Mouse (Mus musculus): Measurements from ENCODE around the gene Med6. TPM values are rescaled to one million over a fixed set of nuclear protein-coding genes. Genes with fewer than 3 reads are reported as not detected.
"Not testable (repeated sequence)": the region's sequence is repeated elsewhere in the genome, so short reads cannot be mapped to it uniquely, and the experiment has no call there.

Med6 gene
- total and polyA plus RNA-seq, 2 experiments from 2014 or later, result 33.9 to 34.6 TPM

- Histone ChIP-seq H3K9me3 (ENCODE audit: low read length) (0 out of 2 replicates have a peak, but pooled peaks cover 3% of the 10 kb centered on the region), H3K4me3 (ENCODE audit: low read depth, low read length) (no peak overlapping the region), H3K4me2 (ENCODE audit: low read depth) (no peak overlapping the region), H3K36me3 (ENCODE audit: insufficient read depth) (no peaks in the 10 kb centered on the region), H3K27me3 (ENCODE audit: insufficient read depth, low read length) (no peaks in the 10 kb centered on the region), H3K9ac (no peak overlapping the region), H3K4me1 (ENCODE audit: insufficient read depth) (no peaks in the 10 kb centered on the region), H3K27ac (ENCODE audit: low read depth, low read length) (no peak overlapping the region)
- DNase-seq (no peak), ATAC-seq (no peak)
- 92% methylated on average over 3 of the region's 3 CpGs for WGBS
- TF ChIP-seq CTCF (IDR thresholded peaks at IDR 0.05; ENCODE audit: low read depth), result no peak
Observed at GRCm38 (mm10) chr12:81549286-81549685, 45.5 kb downstream of the Med6 start.

- H3K27ac ChIP-seq (ENCODE audit: low read depth, low read length), result no peak overlapping the region
- no peak for ATAC-seq
- H3K4me2 ChIP-seq (ENCODE audit: low read depth), result no peak overlapping the region
- H3K4me3 ChIP-seq (ENCODE audit: low read depth, low read length), result no peak overlapping the region
- no peak for DNase-seq
- H3K36me3 ChIP-seq (ENCODE audit: insufficient read depth), result no peaks in the 10 kb centered on the region
- H3K9ac ChIP-seq, result no peak overlapping the region
- WGBS, result 75% methylated on average over 4 of the region's 4 CpGs
- no peaks in the 10 kb centered on the region for H3K4me1 ChIP-seq (ENCODE audit: insufficient read depth)
- H3K9me3 ChIP-seq (ENCODE audit: low read length), result 0 out of 2 replicates have a peak, but pooled peaks cover 3% of the 10 kb centered on the region
- no peak for TF ChIP-seq CTCF (IDR thresholded peaks at IDR 0.05; ENCODE audit: low read depth)
- H3K27me3 ChIP-seq (ENCODE audit: insufficient read depth, low read length), result no peaks in the 10 kb centered on the region
Observed at GRCm38 (mm10) chr12:81547163-81547562, 47.6 kb downstream of the Med6 start.

- WGBS, result 20% methylated on average over 4 of the region's 4 CpGs
- Histone ChIP-seq H3K4me3 (ENCODE audit: low read depth, low read length) (peak overlapping the region; percentile 95), H3K9ac (peak overlapping the region; percentile 84), H3K36me3 (ENCODE audit: insufficient read depth) (no peaks in the 10 kb centered on the region), H3K9me3 (ENCODE audit: low read length) (no peaks in the 10 kb centered on the region), H3K4me2 (ENCODE audit: low read depth) (peak overlapping the region; percentile 51), H3K27me3 (ENCODE audit: insufficient read depth, low read length) (no peaks in the 10 kb centered on the region), H3K27ac (ENCODE audit: low read depth, low read length) (peak overlapping the region; percentile 83), H3K4me1 (ENCODE audit: insufficient read depth) (peaks cover 12% of the 10 kb centered on the region)
- no peak for DNase-seq
- ATAC-seq, result peak; percentile 50
- TF ChIP-seq CTCF (IDR thresholded peaks at IDR 0.05; ENCODE audit: low read depth), result no peak
Observed at GRCm38 (mm10) chr12:81533029-81533419, 61.8 kb downstream of the Med6 start.

- H3K4me1 ChIP-seq (ENCODE audit: insufficient read depth), result peaks cover 12% of the 10 kb centered on the region
- DNase-seq, result peak; percentile 90
- H3K36me3 ChIP-seq (ENCODE audit: insufficient read depth), result no peaks in the 10 kb centered on the region
- under 1% methylated on average over 46 of the region's 46 CpGs for WGBS
- H3K9ac ChIP-seq, result peak within 1 kb of the TSS; percentile 84
- TF ChIP-seq CTCF (IDR thresholded peaks at IDR 0.05; ENCODE audit: low read depth), result no peak
- ATAC-seq, result peak; percentile 98
- no peaks in the 10 kb centered on the region for H3K27me3 ChIP-seq (ENCODE audit: insufficient read depth, low read length)
- H3K27ac ChIP-seq (ENCODE audit: low read depth, low read length), result peak within 1 kb of the TSS; percentile 83
- peak within 1 kb of the TSS; percentile 51 for H3K4me2 ChIP-seq (ENCODE audit: low read depth)
- H3K9me3 ChIP-seq (ENCODE audit: low read length), result no peaks in the 10 kb centered on the region
- peak within 1 kb of the TSS; percentile 95 for H3K4me3 ChIP-seq (ENCODE audit: low read depth, low read length)
Observed at GRCm38 (mm10) chr12:81532316-81533028, 62.3 kb downstream of the Med6 start, which contains the start of the genes Gm20498 and Synj2bp. Gm20498 (minus strand) TSS chr12:81532905. Synj2bp (minus strand) TSS chr12:81532911.

GRCm38 (mm10) chr12:81530587-81530986 lies 64.2 kb downstream of the Med6 start:
- not testable (repeated sequence) for DNase-seq; ATAC-seq; H3K9ac ChIP-seq; H3K36me3 ChIP-seq (ENCODE audit: insufficient read depth); H3K27me3 ChIP-seq (ENCODE audit: insufficient read depth, low read length); H3K9me3 ChIP-seq (ENCODE audit: low read length); H3K4me2 ChIP-seq (ENCODE audit: low read depth); H3K4me3 ChIP-seq (ENCODE audit: low read depth, low read length); H3K27ac ChIP-seq (ENCODE audit: low read depth, low read length)
- 90% methylated on average over 5 of the region's 8 CpGs for WGBS
- H3K4me1 ChIP-seq (ENCODE audit: insufficient read depth), result peaks cover 12% of the 10 kb centered on the region

Other genes starting within 250 kb of the Med6 start
- gene Gm4787, start 215.5 kb downstream of the Med6 start, total RNA-seq (2014; rRNA removed), result 0.69 and 1.9 TPM in 2 replicates
- gene Gm4787, start 215.5 kb downstream of the Med6 start, polyA plus RNA-seq (2015; fragmentation: Nextera tagmentation; extraction: Ambion mirVana), result 0.06 TPM in 1 of 2 replicates, not detected in the other
- 1.2 and 1.5 TPM in 2 replicates for gene Adam4, start 173.1 kb downstream of the Med6 start, total RNA-seq (2014; rRNA removed)
- 0.10 and 0.13 TPM in 2 replicates for gene Adam4, start 173.1 kb downstream of the Med6 start, polyA plus RNA-seq (2015; fragmentation: Nextera tagmentation; extraction: Ambion mirVana)
- gene Cox16, start 109.9 kb downstream of the Med6 start, total RNA-seq (2014; rRNA removed), result 61.3 and 71.2 TPM in 2 replicates
- gene Cox16, start 109.9 kb downstream of the Med6 start, polyA plus RNA-seq (2015; fragmentation: Nextera tagmentation; extraction: Ambion mirVana), result 126 and 149 TPM in 2 replicates
- gene Gm20498, start 62.1 kb downstream of the Med6 start, total RNA-seq (2014; rRNA removed), result 30.2 and 34.7 TPM in 2 replicates
- gene Gm20498, start 62.1 kb downstream of the Med6 start, polyA plus RNA-seq (2015; fragmentation: Nextera tagmentation; extraction: Ambion mirVana), result 39.2 and 39.7 TPM in 2 replicates
- 20.4 and 22.5 TPM in 2 replicates for gene Synj2bp, start 62.1 kb downstream of the Med6 start, total RNA-seq (2014; rRNA removed)
- gene Synj2bp, start 62.1 kb downstream of the Med6 start, polyA plus RNA-seq (2015; fragmentation: Nextera tagmentation; extraction: Ambion mirVana), result 8.5 and 16.3 TPM in 2 replicates
- gene Adam21, start 26.5 kb downstream of the Med6 start, total RNA-seq (2014; rRNA removed), result 1.2 and 1.4 TPM in 2 replicates
- 0.31 and 0.38 TPM in 2 replicates for gene Adam21, start 26.5 kb downstream of the Med6 start, polyA plus RNA-seq (2015; fragmentation: Nextera tagmentation; extraction: Ambion mirVana)
- gene Ttc9, start 36.2 kb upstream of the Med6 start, total RNA-seq (2014; rRNA removed), result 54.6 and 64.0 TPM in 2 replicates
- gene Ttc9, start 36.2 kb upstream of the Med6 start, polyA plus RNA-seq (2015; fragmentation: Nextera tagmentation; extraction: Ambion mirVana), result 18.7 and 19.5 TPM in 2 replicates
- gene Map3k9, start 186.2 kb upstream of the Med6 start, total RNA-seq (2014; rRNA removed), result 41.4 and 49.2 TPM in 2 replicates
- gene Map3k9, start 186.2 kb upstream of the Med6 start, polyA plus RNA-seq (2015; fragmentation: Nextera tagmentation; extraction: Ambion mirVana), result 4.3 and 6.5 TPM in 2 replicates